Mouse (Mus musculus) c-Kit-positive CD71-positive TER-119-positive erythroid progenitor cells, embryonic 14.5 days (primary cell): ENCODE results near the gene Capn2.

Source experiments
- DNase-seq: peaks from one replicate; pipeline ENCODE4 v3.0.0-alpha.2; 2013; ENCODE audit warnings: low spot score

Capn2 gene

GRCm38 (mm10) chr1:182525601-182526000 lies 8.2 kb upstream of the Capn2 start:
- DNase-seq, result no peak

GRCm38 (mm10) chr1:182523692-182524091 lies 6.3 kb upstream of the Capn2 start:
- DNase-seq, result no peak

- no peak for DNase-seq
These were observed 5.6 kb upstream of the Capn2 start for GRCm38 (mm10) chr1:182522961-182523360.

DNA sequence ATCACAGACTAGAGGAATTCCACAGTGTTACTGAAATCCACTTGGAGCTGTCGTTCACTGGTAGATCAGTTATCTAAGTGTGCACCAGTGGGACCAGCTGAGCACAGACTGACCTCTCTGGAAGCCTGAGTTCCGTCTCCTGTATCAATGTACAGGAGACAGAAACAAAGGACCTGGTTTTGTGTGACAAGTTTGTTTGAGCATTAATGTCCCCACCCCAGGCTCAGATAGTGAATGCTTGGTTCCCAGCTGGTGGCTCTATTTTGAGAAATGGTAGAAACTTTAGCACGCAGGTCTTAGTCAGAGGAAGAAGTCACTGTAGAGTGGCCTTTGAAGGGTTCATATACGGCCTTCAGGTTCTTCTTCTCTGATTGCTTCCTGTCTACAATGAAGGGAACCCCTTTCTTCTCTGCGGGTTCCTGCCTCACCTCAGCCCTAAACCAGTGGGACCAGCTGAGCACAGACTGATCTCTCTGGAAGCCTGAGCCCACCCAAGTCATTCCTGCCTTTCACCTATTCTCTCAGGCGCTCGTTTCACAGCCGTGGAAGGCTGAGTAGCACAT lies 3.6 kb upstream of the Capn2 start:
- DNase-seq, result no peak

- DNase-seq, result no peak
These were observed 2.9 kb upstream of the Capn2 start for GRCm38 (mm10) chr1:182520091-182520937.

- DNase-seq, result no peak
These were observed 1.9 kb upstream of the Capn2 start for GRCm38 (mm10) chr1:182519341-182519740.

DNA sequence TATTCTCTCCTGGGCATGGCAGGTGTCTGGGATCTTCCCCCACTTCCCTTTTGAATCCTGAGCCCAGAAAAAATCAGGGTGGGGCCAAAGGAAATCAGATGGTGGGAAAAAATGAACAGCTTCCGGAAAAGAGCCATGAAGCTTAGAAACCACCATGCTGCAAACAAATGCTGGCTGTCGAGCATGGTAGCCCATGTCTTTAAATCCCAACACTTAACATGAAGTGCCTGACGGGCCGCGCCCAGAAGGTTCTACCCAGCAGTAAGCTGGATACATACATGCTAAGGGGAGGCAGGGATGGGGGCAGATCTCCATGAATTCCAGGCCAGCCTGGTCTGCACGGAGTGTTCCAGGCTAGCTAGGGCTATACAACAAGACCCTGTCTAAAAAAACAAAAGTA lies 1.4 kb upstream of the Capn2 start:
- no peak for DNase-seq

DNA sequence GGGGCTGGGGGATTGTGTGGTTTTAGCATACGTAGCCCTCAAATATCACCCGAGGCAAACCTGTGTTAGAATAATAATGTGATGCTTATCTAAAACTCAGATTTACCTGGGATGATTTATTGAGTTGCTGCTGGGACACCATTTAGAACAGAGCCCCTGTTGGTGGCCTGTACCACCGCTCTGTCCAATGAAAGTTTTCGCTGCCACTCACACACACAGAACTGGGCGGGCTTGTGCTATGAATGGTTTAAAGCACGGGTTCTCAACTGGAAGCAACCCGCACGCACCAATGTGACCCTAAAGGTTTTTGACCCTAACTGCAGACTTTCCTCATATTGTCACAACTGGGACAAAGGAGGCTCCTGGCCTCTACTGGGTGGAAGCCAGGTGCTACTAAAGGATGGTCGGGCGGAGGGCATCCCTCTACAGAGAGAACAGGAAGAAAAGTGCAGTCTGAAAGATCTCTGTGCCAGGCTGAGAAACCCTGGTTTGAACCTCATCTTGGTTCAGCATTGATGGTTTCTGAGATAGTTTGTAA lies 804 bp upstream of the Capn2 start:
- DNase-seq, result no peak

GRCm38 (mm10) chr1:182517677-182518011 lies 236 bp upstream of the Capn2 start:
- DNase-seq, result peak; percentile 3

- DNase-seq, result no peak
These were observed 2.4 kb downstream of the Capn2 start for GRCm38 (mm10) chr1:182514803-182515590.

DNA sequence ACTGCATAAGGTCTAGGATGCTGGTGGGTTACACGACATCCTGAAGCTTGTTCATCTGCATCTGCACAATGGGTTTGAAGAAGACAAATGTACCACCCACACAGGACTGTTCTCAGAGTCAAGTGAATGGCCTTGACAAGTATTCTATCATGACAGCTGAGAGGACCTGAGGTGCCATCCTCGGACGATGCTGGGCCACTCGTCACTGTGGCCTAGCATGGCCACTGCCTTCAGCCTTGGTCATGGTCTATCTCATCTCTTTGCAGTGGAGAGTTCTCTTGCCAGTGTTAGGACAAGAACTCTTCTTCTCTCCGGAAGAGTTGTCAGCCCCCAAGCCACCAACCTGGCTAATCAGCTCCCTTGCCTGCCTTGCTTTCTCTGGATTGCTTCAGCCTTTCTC lies 3.7 kb downstream of the Capn2 start:
- no peak for DNase-seq

- no peak for DNase-seq
These were observed 4.5 kb downstream of the Capn2 start for GRCm38 (mm10) chr1:182512901-182513410.

DNA sequence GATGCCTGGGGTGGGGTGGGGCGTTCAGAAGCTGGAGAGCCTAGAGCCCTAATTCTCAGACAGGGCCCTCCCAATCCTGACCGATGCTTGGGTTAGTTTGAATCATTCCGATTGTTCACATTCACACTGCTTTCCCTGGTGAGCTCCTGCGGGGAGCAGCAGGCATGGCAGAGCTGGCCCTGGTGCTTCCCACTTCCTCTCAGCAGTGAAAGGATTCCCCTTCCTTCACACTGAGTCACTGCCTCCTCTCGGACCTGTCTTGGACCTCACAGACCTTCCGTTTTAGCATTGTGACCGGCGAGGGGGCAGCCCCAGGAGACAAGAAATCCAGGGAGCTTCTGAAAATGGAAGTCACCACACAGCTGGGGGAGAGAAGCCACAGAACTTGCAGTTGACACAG lies 5.6 kb downstream of the Capn2 start:
- DNase-seq, result no peak

DNA sequence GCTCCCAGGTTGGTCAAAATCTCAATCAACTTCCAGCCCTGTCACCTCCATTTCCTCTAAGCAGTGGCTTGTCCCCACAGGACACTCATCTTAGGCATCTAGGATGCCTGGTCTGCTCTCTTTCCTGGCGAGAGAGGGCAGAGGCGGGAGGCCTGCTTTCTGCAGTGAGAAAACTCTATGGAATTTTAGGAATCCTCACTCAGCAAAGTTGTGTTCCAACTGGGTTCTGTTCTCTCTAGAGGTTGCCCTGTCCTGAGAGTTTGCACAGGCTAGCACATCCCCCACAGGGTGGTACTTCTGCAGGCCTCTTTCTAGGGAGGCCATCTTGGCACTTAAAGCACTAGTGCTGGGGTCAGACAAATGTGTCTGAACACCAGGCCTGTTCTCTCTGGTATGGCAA lies 6.3 kb downstream of the Capn2 start:
- no peak for DNase-seq

DNA sequence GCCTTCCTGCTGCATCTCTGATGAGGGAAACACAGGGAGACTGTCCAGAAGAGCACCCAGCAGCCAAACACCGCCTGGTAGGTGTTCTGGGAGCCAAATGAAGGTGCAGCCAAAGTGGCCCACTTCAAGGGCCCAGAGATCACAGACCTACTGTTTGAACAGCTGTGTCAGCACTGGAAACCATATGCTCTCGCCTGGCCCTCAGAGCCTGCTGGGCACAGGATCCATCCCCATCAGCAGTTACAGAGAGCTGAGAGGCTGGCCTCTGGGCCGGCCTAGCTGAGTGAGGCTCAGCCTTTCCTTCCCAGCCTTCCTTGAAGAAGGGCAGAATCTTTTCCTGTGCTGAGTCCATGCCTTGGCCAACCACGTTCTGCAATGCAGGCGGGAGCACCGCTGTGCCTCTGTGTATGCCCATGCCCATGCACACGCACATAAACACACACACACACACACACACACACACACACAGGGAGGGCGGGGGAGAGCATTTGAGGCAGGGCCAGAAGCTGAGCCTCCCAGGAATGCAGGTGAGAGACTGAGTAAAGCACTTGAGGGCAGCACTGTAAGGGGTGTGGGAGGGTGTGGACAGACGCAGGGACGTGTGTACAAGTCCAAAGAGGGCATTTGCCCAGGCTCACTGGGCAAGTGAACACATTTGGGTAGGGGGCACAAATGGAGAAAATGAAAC lies 8.2 kb downstream of the Capn2 start:
- DNase-seq, result no peak

DNA sequence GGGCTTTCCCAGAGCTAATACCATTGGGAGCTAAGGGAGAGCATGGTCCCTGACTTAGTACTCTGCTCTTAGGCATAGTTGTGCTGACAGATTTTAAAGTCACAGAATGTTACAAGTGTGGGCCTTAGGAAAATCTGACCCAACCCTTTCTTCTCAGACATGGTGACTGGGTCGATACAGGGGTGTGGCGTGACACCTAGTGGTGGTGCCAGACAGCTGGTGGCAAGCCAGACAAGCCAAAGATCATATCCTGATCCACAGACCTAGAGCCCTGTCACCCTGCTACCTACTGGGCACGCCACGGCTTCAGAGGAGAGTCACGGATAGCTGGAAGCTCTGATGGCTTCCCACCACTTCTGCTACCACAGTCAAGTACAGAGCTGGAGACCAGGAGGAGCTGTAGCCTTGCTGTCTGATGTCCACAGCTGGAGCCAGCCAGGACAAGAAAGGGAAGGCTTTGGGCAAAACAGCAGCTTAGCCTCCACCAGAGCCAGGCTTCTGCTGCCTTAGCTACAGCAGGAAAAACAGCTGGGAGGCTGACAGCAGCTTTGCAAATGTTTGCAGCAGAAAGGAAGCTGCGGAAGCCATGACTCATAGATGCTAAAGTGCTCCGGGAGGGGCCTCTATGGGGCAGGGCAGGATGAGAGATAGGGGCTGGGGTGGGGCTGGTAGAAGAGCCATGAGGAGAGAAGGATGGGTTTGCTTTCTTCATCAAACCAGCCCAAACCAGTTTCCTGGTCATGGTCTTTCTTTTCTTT lies 11.0 kb downstream of the Capn2 start:
- peak; percentile 16 for DNase-seq

GRCm38 (mm10) chr1:182505291-182505690 lies 12.1 kb downstream of the Capn2 start:
- DNase-seq, result no peak

DNA sequence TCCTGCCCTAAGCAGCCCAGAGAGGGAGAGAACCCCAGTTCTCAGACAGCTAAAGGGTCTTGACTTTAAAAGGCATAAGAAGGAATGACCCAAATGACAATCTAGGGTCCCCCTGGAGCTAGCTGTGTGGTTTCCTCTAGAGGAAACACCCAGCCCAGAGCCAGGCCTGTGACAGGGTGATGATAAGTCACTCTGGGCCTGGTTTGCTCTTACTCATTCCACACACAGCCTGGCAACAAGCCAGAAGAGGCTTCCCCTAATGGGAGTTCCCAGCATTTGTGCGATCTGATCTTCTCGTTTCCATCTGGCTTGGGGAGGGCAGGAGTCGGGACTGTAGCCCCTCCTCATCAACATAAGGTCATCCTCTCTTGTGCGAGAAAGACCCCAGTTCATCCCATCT lies 13.2 kb downstream of the Capn2 start:
- DNase-seq, result peak; percentile 61

DNA sequence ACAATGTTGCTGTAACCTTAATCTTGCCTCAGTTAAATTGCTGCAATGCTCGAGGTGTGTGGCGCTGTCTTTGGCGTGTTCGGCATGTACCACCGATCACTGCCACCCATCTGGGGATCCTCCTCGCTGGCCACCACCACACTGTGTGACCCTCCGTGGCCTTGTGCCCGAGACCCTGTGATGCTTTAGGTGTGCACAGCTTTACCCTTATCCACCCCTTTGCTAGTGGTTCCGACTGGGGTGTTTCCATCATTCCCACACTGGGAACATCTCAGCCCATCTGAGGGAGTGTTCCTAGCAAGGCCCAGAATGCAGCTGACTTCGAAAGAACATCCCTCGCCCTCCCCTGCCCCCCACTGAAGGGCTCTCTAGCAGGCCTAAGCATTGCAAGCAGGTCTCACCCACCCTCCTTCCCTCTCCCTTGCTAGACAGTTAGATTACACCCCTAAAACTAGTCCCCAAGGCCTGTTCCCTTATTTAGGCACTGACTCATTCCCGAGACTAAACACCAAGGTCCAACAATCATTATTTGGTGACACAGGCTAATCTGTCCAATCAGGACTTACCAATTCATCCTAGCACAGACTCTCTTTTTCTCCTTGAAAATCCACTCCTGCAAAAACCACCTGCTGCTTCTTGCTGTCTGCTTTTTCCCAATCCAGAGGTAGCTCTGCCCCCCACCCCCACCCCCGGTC lies 14.1 kb downstream of the Capn2 start:
- no peak for DNase-seq

GRCm38 (mm10) chr1:182502491-182503050 lies 14.8 kb downstream of the Capn2 start:
- DNase-seq, result no peak
